Mouse (Mus musculus) testis, adult 2 months (tissue): Measurements from ENCODE around the gene Chrna1.

ENCODE experiments used
- CTCF ChIP-seq: fragments of 200-500 bp; IDR thresholded peaks from 2 replicates; pipeline ENCODE4 v1.5.1; 2012; ENCODE audit warnings: low read depth, mild to moderate bottlenecking, inconsistent platforms, low read length, moderate library complexity; ENCODE audit not compliant: control insufficient read depth, insufficient read depth, insufficient replicate concordance
- POLR2A ChIP-seq: fragments of 200-500 bp; IDR thresholded peaks from 2 replicates; pipeline ENCODE4 v1.6.1; 2012; ENCODE audit warnings: low read depth, mild to moderate bottlenecking, inconsistent platforms, low read length, moderate library complexity; ENCODE audit not compliant: control insufficient read depth

DNA sequence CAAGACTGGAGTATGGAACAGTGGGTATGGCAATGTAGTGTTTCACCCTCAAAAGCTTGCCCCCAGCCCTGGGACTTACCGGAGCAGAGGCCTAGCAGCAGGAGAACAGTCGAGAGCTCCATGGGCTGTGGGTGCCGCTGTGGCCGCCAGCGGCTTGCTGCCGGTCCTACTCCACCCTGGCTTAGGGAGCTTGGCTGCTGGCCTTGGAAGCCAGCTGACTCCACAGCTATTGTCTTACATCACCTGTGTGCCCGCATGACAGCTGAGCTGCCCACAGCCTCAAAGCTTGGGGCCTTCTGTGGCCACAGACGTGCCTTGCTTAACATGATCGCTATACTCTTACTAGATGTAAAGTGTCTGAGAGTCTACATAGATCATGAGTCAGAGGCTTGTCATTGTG is at the start of gene Chrna1:
- TF ChIP-seq POLR2A (no peak), CTCF (no peak)
